Mouse (Mus musculus): ENCODE data around the gene Fmo6. TPM values are rescaled to one million over a fixed set of nuclear protein-coding genes. Genes with fewer than 3 reads are reported as not detected.

Fmo6 gene
- total RNA-seq (2023) = not detected

DNA sequence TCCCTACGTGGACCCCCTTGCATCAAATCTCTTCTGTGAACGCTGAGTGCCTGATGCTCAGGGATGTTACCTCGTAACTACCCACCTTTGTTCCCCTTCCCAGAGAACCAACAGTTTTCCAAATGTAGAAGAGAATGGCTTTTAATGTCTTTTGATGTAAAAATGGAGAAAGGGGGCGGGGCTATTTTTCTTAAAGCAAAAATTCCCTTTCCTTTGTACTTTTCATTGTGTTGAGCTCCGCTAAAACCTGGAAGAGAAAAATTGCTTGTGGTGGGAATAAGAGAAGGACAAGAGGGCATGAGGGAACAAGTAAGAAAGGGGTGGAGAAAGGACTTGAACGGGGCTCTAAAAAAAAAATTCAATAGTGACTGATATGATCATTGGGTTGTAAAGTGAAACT is at the start of gene Fmo6:
Gene Fmo6 (minus strand): TSS at position 101 of the 400 bp plus-strand sequence.

DNA sequence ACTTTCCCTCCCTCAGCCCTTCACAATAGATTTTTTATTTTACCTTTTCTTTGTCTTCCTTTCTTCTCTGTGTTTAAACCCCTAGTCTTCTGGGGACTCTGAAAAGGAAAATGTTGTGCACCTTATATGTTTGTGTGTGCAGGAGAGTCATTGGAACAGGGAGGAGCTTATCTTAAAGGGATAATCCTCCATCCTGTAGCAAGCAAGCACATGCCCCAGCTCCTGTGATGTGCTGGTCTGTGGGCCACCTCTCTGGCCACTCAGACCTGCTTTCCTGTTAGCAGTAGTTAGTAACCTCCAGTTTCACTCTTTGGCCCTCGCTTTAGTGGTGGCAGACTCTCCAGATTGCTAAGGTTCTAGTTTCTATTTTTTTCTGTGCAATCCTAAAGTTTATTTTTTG is 47.1 kb upstream of the Fmo6 start, which contains the start of gene Fmo3:
Gene Fmo3 (minus strand): TSS at position 101 of the 400 bp plus-strand sequence.

DNA sequence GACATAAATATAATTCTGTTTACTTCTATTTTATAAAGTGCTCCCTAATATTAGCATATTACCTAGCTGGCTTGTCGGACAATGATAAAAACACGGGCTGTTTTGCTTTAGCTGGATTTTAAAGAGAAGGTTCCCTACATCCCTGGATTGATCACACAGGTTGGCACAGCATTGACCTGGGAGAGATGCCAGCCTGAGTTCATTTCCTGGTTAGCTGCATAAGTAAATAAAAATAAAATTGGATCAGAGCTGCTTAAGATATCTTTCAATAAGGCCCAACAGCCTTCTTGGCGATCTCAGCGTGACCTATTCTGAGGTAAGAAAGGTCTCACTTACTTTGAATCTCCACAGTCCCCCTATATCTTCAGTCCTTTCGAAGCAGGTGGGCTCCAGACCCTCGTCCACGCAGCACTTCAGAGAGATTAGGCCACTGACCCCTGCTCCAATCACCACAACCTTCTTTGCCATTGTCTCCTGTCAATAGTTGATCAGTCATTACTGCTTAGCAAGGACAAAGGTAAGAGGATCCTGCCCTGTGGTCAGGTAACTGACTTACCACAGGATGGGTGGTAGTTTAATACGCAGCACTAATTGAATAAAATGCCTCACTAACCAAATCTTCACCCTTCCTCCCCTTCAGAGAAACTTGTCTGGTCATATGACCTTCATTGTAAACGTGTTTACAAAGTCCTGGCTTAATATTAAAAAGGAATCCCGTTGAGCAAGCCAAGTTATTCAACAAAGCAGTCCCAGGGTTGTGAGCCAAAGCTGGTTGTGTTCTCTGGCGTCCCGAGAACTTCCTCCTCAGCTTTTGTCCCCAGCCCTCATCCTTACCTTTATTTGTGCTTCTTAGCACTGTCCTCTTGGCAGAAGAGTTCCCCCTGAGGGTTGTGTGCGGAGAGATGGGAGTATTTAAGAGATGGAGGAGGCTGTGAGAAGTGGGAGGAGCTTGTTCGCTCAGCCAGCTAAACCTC is 39.2 kb downstream of the Fmo6 start, which contains the start of gene Fmo2:
Gene Fmo2 (minus strand): TSS at position 889 of the 974 bp plus-strand sequence.

Other genes starting within 250 kb of the Fmo6 start
- 100 to 1,000 TPM; 515 to 538 TPM for gene Prrc2c, start 197.0 kb downstream of the Fmo6 start, total RNA-seq (2023)
- not detected for gene Fmo4, start 123.5 kb downstream of the Fmo6 start, total RNA-seq (2023)
- not detected for gene Fmo1, start 70.9 kb downstream of the Fmo6 start, total RNA-seq (2023)
- not detected for gene Fmo2, start 38.8 kb downstream of the Fmo6 start, total RNA-seq (2023)
- gene Fmo3, start 47.0 kb upstream of the Fmo6 start, total RNA-seq (2023) = not detected
- gene Mroh9, start 148.2 kb upstream of the Fmo6 start, total RNA-seq (2023) = not detected

Data from T-cell, adult 66 days (primary cell).